Mouse (Mus musculus) MEL (cell line): Measurements from ENCODE around the gene Nkx2-2. TPM values are rescaled to one million over a fixed set of nuclear protein-coding genes. Genes with fewer than 3 reads are reported as not detected.

ENCODE experiments used
- DNase-seq: peaks from one replicate; pipeline ENCODE4 v3.0.0; 2011; ENCODE audit warnings: low read depth, low spot score
- H3K27ac ChIP-seq: 2 replicates; pipeline ENCODE4 v1.5.1; 2012; ENCODE audit warnings: low read depth, mild to moderate bottlenecking, control low read depth, low read length, moderate library complexity; ENCODE audit not compliant: control insufficient read depth
- H3K27me3 ChIP-seq, 2 experiments: fragments of 150-350 bp in 1 of 2; sonication (generic) in 1 of 2; 2 replicates each; pipeline ENCODE4 v1.6.1; 2012; ENCODE audit warnings: low read length in 2 of 2, mild to moderate bottlenecking in 2 of 2, improper control_type of control experiment in 1 of 2, moderate library complexity in 1 of 2; ENCODE audit not compliant: insufficient read depth in 2 of 2, control insufficient read depth in 1 of 2
- H3K36me3 ChIP-seq, 2 experiments: 2 replicates each; pipeline ENCODE4 v1.6.1; 2012 to 2014; ENCODE audit warnings: low read length in 2 of 2, improper control_type of control experiment in 1 of 2, inconsistent platforms in 1 of 2, mild to moderate bottlenecking in 1 of 2; ENCODE audit not compliant: insufficient read depth in 2 of 2, control insufficient read depth in 1 of 2
- H3K4me1 ChIP-seq, 2 experiments: fragments of 150-350 bp in 1 of 2; sonication (generic) in 1 of 2; 2 replicates each; pipeline ENCODE4 v1.6.1; 2012; ENCODE audit warnings: low read length in 2 of 2, improper control_type of control experiment in 1 of 2, mild to moderate bottlenecking in 1 of 2; ENCODE audit not compliant: insufficient read depth in 2 of 2, control insufficient read depth in 1 of 2
- H3K4me3 ChIP-seq, 2 experiments: fragments of 150-350 bp in 1 of 2; sonication (generic) in 1 of 2; 2 replicates each; pipeline ENCODE4 v1.5.1; 2012; ENCODE audit warnings: low read depth in 2 of 2, low read length in 2 of 2, mild to moderate bottlenecking in 2 of 2, moderate library complexity in 2 of 2, control low read depth in 1 of 2, improper control_type of control experiment in 1 of 2; ENCODE audit not compliant: control insufficient read depth in 1 of 2, insufficient read depth in 1 of 2
- H3K79me2 ChIP-seq: 2 replicates; pipeline ENCODE4 v1.6.1; 2012; ENCODE audit warnings: mild to moderate bottlenecking, low read length, moderate library complexity; ENCODE audit not compliant: control insufficient read depth, poor library complexity, insufficient read depth
- H3K9ac ChIP-seq: 2 replicates; pipeline ENCODE4 v1.6.1; 2012; ENCODE audit warnings: low read depth, mild to moderate bottlenecking, control low read depth, low read length, moderate library complexity; ENCODE audit not compliant: control insufficient read depth, poor library complexity, severe bottlenecking
- H3K9me3 ChIP-seq: fragments of 150-350 bp; sonication (generic); replicated peaks from 2 replicates; pipeline ENCODE4 v1.6.1; 2012; ENCODE audit warnings: mild to moderate bottlenecking, low read length, improper control_type of control experiment, moderate library complexity; ENCODE audit not compliant: insufficient read depth
- BHLHE40 ChIP-seq: IDR thresholded peaks from 2 replicates; pipeline ENCODE4 v1.6.1; 2012; ENCODE audit warnings: low read depth, mild to moderate bottlenecking, inconsistent platforms, low read length, improper control_type of control experiment, borderline replicate concordance
- CHD1 ChIP-seq: IDR thresholded peaks from 2 replicates; pipeline ENCODE4 v1.6.1; 2012; ENCODE audit warnings: low read depth, mild to moderate bottlenecking, inconsistent platforms, low read length, improper control_type of control experiment
- CTCF ChIP-seq, 3 experiments: IDR thresholded peaks in 2 of 3; conservative IDR thresholded peaks in 1 of 3; 2 replicates each; pipeline ENCODE4 v1.5.1; 2011 to 2012; ENCODE audit warnings: low read length in 3 of 3, low read depth in 2 of 3, mild to moderate bottlenecking in 2 of 3, improper control_type of control experiment in 1 of 3, inconsistent platforms in 1 of 3, mixed read lengths in 1 of 3, moderate library complexity in 1 of 3; ENCODE audit not compliant: control insufficient read depth in 1 of 3, insufficient read depth in 1 of 3, poor library complexity in 1 of 3, severe bottlenecking in 1 of 3
- E2F4 ChIP-seq: IDR thresholded peaks from 2 replicates; pipeline ENCODE4 v1.6.1; 2011; ENCODE audit warnings: low read depth, low read length, improper control_type of control experiment, borderline replicate concordance
- ELF1 ChIP-seq: IDR thresholded peaks from 2 replicates; pipeline ENCODE4 v1.6.1; 2014; ENCODE audit warnings: low read depth, mild to moderate bottlenecking, inconsistent platforms, low read length, improper control_type of control experiment, moderate library complexity
- GATA1 ChIP-seq: IDR thresholded peaks from 2 replicates; pipeline ENCODE4 v1.6.1; 2011; ENCODE audit warnings: low read depth, low read length, improper control_type of control experiment
- HCFC1 ChIP-seq: IDR thresholded peaks from 2 replicates; pipeline ENCODE4 v1.6.1; 2012; ENCODE audit warnings: low read depth, mild to moderate bottlenecking, inconsistent platforms, low read length, improper control_type of control experiment, moderate library complexity
- MAFK ChIP-seq: IDR thresholded peaks from 2 replicates; pipeline ENCODE4 v1.6.1; 2011; ENCODE audit warnings: low read depth, mild to moderate bottlenecking, low read length, improper control_type of control experiment, borderline replicate concordance
- MEF2A ChIP-seq: IDR thresholded peaks from 2 replicates; pipeline ENCODE4 v1.6.1; 2014; ENCODE audit warnings: low read depth, mild to moderate bottlenecking, inconsistent platforms, low read length, improper control_type of control experiment; ENCODE audit not compliant: poor library complexity, insufficient replicate concordance, severe bottlenecking; ENCODE audit errors: extremely low read depth
- MYB ChIP-seq: IDR thresholded peaks from 2 replicates; pipeline ENCODE4 v1.6.1; 2011; ENCODE audit warnings: mild to moderate bottlenecking, low read depth, low read length, improper control_type of control experiment
- MYC ChIP-seq: IDR thresholded peaks from 2 replicates; pipeline ENCODE4 v1.6.1; 2011; ENCODE audit warnings: low read depth, mild to moderate bottlenecking, low read length, improper control_type of control experiment, moderate library complexity
- NELFE ChIP-seq: IDR thresholded peaks from 2 replicates; pipeline ENCODE4 v1.6.1; 2011; ENCODE audit warnings: low read depth, low read length, improper control_type of control experiment
- NRF1 ChIP-seq: IDR thresholded peaks from 2 replicates; pipeline ENCODE4 v1.6.1; 2014; ENCODE audit warnings: low read depth, mild to moderate bottlenecking, inconsistent platforms, low read length, improper control_type of control experiment, moderate library complexity; ENCODE audit not compliant: poor library complexity, insufficient read depth, severe bottlenecking
- POLR2AphosphoS5 ChIP-seq: IDR thresholded peaks from 2 replicates; pipeline ENCODE4 v1.6.1; 2012; ENCODE audit warnings: low read depth, borderline replicate concordance, mild to moderate bottlenecking, inconsistent platforms, low read length, moderate library complexity, mixed read lengths
- SIN3A ChIP-seq: IDR thresholded peaks from 2 replicates; pipeline ENCODE4 v1.6.1; 2012; ENCODE audit warnings: low read length, improper control_type of control experiment, inconsistent platforms
- TAL1 ChIP-seq: IDR thresholded peaks from 2 replicates; pipeline ENCODE4 v1.6.1; 2012; ENCODE audit warnings: mild to moderate bottlenecking, inconsistent platforms, low read length, moderate library complexity, mixed read lengths
- USF2 ChIP-seq, 2 experiments: IDR thresholded peaks; 2 replicates each; pipeline ENCODE4 v1.6.1; 2011 to 2012; ENCODE audit warnings: improper control_type of control experiment in 2 of 2, low read length in 2 of 2, borderline replicate concordance in 1 of 2, inconsistent platforms in 1 of 2, low read depth in 1 of 2, mild to moderate bottlenecking in 1 of 2; ENCODE audit not compliant: insufficient read depth in 1 of 2
- ZC3H11A ChIP-seq: IDR thresholded peaks from 2 replicates; pipeline ENCODE4 v1.6.1; 2012; ENCODE audit warnings: low read depth, mild to moderate bottlenecking, inconsistent platforms, low read length, improper control_type of control experiment
- ZMIZ1 ChIP-seq: IDR thresholded peaks from 2 replicates; pipeline ENCODE4 v1.6.1; 2012; ENCODE audit warnings: low read depth, mild to moderate bottlenecking, inconsistent platforms, low read length, improper control_type of control experiment, moderate library complexity
- polyA plus RNA-seq, 2 experiments: library from polyadenylated mRNA; stranded (reverse) in 1 of 2; unstranded in 1 of 2; fragments of >175 nt in 1 of 2; fragments of >200 nt in 1 of 2; gene quantifications; 2 replicates each; pipeline versions ENCODE4 v1.2.1 to v1.2.4; 2012; ENCODE audit warnings: low replicate concordance in 2 of 2, low read depth in 1 of 2; ENCODE audit not compliant: insufficient read length in 2 of 2, insufficient read depth in 1 of 2, missing spikeins in 1 of 2
- total RNA-seq: library from RNA; depleted of rRNA; stranded (reverse); fragments of 300-350 nt; gene quantifications from 2 replicates; pipeline ENCODE4 v1.2.3, GENCODE M21; 2012

The Nkx2-2 gene
- total and polyA plus RNA-seq, 3 experiments: not detected

GRCm38 (mm10) chr2:147177672-147178071 lies 16.4 kb downstream of the Nkx2-2 start (continued):
- TF ChIP-seq MEF2A: no peak
- no peak for TF ChIP-seq TAL1
- peak; percentile 97 for TF ChIP-seq ZC3H11A
- no peak for TF ChIP-seq CHD1
- peak in 2 of 3 experiments; percentile 51 to 90 for TF ChIP-seq CTCF (IDR thresholded peaks at IDR 0.05 in 2 of 3, conservative IDR thresholded peaks at IDR 0.05 in 1 of 3; ENCODE audit: control insufficient read depth in 1 of 3, insufficient read depth in 1 of 3, low read depth in 2 of 3, low read length in 3 of 3, poor library complexity in 1 of 3, severe bottlenecking in 1 of 3)
- TF ChIP-seq ELF1: no peak
- TF ChIP-seq NRF1: no peak
- TF ChIP-seq HCFC1: no peak
- no peak for TF ChIP-seq MAFK
- TF ChIP-seq, all 39 proteins: peak for 5

- DNase-seq: no peak
- TF ChIP-seq CHD1 (no peak), ELF1 (no peak), MYC (no peak), BHLHE40 (no peak), E2F4 (no peak), SIN3A (no peak), NELFE (no peak), HCFC1 (no peak), GATA1 (no peak), POLR2AphosphoS5 (no peak), ZMIZ1 (no peak), USF2 (IDR thresholded peaks at IDR 0.05; ENCODE audit: borderline replicate concordance in 1 of 2, insufficient read depth in 1 of 2, low read depth in 1 of 2, low read length in 2 of 2) (no peak), MYB (no peak)
- TF ChIP-seq, all 39 proteins: peak for 0
- no peaks in the 10 kb centered on the region for H3K27me3 ChIP-seq
Observed at GRCm38 (mm10) chr2:147175296-147175695, 18.7 kb downstream of the Nkx2-2 start.

More at GRCm38 (mm10) chr2:147175296-147175695, 18.7 kb downstream of the Nkx2-2 start:
- no peaks in the 10 kb centered on the region for H3K36me3 ChIP-seq
- H3K79me2 ChIP-seq: no peaks in the 10 kb centered on the region
- no peaks in the 10 kb centered on the region for H3K4me1 ChIP-seq
- H3K9me3 ChIP-seq: no peaks in the 10 kb centered on the region
- no peak overlapping the region for H3K4me3 ChIP-seq
- H3K9ac ChIP-seq: no peak overlapping the region
- H3K27ac ChIP-seq: no peak overlapping the region
